Mouse (Mus musculus) MEL (cell line): ENCODE measurements around the gene Tubal3. TPM values are rescaled to one million over a fixed set of nuclear protein-coding genes. Genes with fewer than 3 reads are reported as not detected.

Experiments used
- DNase-seq: peaks from one replicate; pipeline ENCODE4 v3.0.0; 2011; ENCODE audit warnings: low read depth, low spot score
- H3K27ac ChIP-seq: 2 replicates; pipeline ENCODE4 v1.5.1; 2012; ENCODE audit warnings: low read depth, mild to moderate bottlenecking, control low read depth, low read length, moderate library complexity; ENCODE audit not compliant: control insufficient read depth
- H3K27me3 ChIP-seq, 2 experiments: fragments of 150-350 bp in 1 of 2; sonication (generic) in 1 of 2; 2 replicates each; pipeline ENCODE4 v1.6.1; 2012; ENCODE audit warnings: low read length in 2 of 2, mild to moderate bottlenecking in 2 of 2, improper control_type of control experiment in 1 of 2, moderate library complexity in 1 of 2; ENCODE audit not compliant: insufficient read depth in 2 of 2, control insufficient read depth in 1 of 2
- H3K36me3 ChIP-seq, 2 experiments: 2 replicates each; pipeline ENCODE4 v1.6.1; 2012 to 2014; ENCODE audit warnings: low read length in 2 of 2, improper control_type of control experiment in 1 of 2, inconsistent platforms in 1 of 2, mild to moderate bottlenecking in 1 of 2; ENCODE audit not compliant: insufficient read depth in 2 of 2, control insufficient read depth in 1 of 2
- H3K4me1 ChIP-seq, 2 experiments: fragments of 150-350 bp in 1 of 2; sonication (generic) in 1 of 2; 2 replicates each; pipeline ENCODE4 v1.6.1; 2012; ENCODE audit warnings: low read length in 2 of 2, improper control_type of control experiment in 1 of 2, mild to moderate bottlenecking in 1 of 2; ENCODE audit not compliant: insufficient read depth in 2 of 2, control insufficient read depth in 1 of 2
- H3K4me3 ChIP-seq, 2 experiments: fragments of 150-350 bp in 1 of 2; sonication (generic) in 1 of 2; 2 replicates each; pipeline ENCODE4 v1.5.1; 2012; ENCODE audit warnings: low read depth in 2 of 2, low read length in 2 of 2, mild to moderate bottlenecking in 2 of 2, moderate library complexity in 2 of 2, control low read depth in 1 of 2, improper control_type of control experiment in 1 of 2; ENCODE audit not compliant: control insufficient read depth in 1 of 2, insufficient read depth in 1 of 2
- H3K79me2 ChIP-seq: 2 replicates; pipeline ENCODE4 v1.6.1; 2012; ENCODE audit warnings: mild to moderate bottlenecking, low read length, moderate library complexity; ENCODE audit not compliant: control insufficient read depth, poor library complexity, insufficient read depth
- H3K9ac ChIP-seq: 2 replicates; pipeline ENCODE4 v1.6.1; 2012; ENCODE audit warnings: low read depth, mild to moderate bottlenecking, control low read depth, low read length, moderate library complexity; ENCODE audit not compliant: control insufficient read depth, poor library complexity, severe bottlenecking
- H3K9me3 ChIP-seq: fragments of 150-350 bp; sonication (generic); replicated peaks from 2 replicates; pipeline ENCODE4 v1.6.1; 2012; ENCODE audit warnings: mild to moderate bottlenecking, low read length, improper control_type of control experiment, moderate library complexity; ENCODE audit not compliant: insufficient read depth
- BHLHE40 ChIP-seq: IDR thresholded peaks from 2 replicates; pipeline ENCODE4 v1.6.1; 2012; ENCODE audit warnings: low read depth, mild to moderate bottlenecking, inconsistent platforms, low read length, improper control_type of control experiment, borderline replicate concordance
- CHD1 ChIP-seq: IDR thresholded peaks from 2 replicates; pipeline ENCODE4 v1.6.1; 2012; ENCODE audit warnings: low read depth, mild to moderate bottlenecking, inconsistent platforms, low read length, improper control_type of control experiment
- CHD2 ChIP-seq: IDR thresholded peaks from 2 replicates; pipeline ENCODE4 v1.6.1; 2011; ENCODE audit warnings: low read length, improper control_type of control experiment
- ELF1 ChIP-seq: IDR thresholded peaks from 2 replicates; pipeline ENCODE4 v1.6.1; 2014; ENCODE audit warnings: low read depth, mild to moderate bottlenecking, inconsistent platforms, low read length, improper control_type of control experiment, moderate library complexity
- EP300 ChIP-seq, 2 experiments: IDR thresholded peaks; 2 replicates each; pipeline ENCODE4 v1.6.1; 2011; ENCODE audit warnings: improper control_type of control experiment in 2 of 2, low read length in 2 of 2, low read depth in 1 of 2, mild to moderate bottlenecking in 1 of 2
- GATA1 ChIP-seq: IDR thresholded peaks from 2 replicates; pipeline ENCODE4 v1.6.1; 2011; ENCODE audit warnings: low read depth, low read length, improper control_type of control experiment
- JUND ChIP-seq: IDR thresholded peaks from 2 replicates; pipeline ENCODE4 v1.6.1; 2011; ENCODE audit warnings: low read depth, mild to moderate bottlenecking, improper control_type of control experiment, low read length
- MEF2A ChIP-seq: IDR thresholded peaks from 2 replicates; pipeline ENCODE4 v1.6.1; 2014; ENCODE audit warnings: low read depth, mild to moderate bottlenecking, inconsistent platforms, low read length, improper control_type of control experiment; ENCODE audit not compliant: poor library complexity, insufficient replicate concordance, severe bottlenecking; ENCODE audit errors: extremely low read depth
- NRF1 ChIP-seq: IDR thresholded peaks from 2 replicates; pipeline ENCODE4 v1.6.1; 2014; ENCODE audit warnings: low read depth, mild to moderate bottlenecking, inconsistent platforms, low read length, improper control_type of control experiment, moderate library complexity; ENCODE audit not compliant: poor library complexity, insufficient read depth, severe bottlenecking
- POLR2A ChIP-seq, 2 experiments: IDR thresholded peaks; 2 replicates each; pipeline ENCODE4 v1.6.1; 2011 to 2012; ENCODE audit warnings: low read length in 2 of 2, mild to moderate bottlenecking in 2 of 2, control low read depth in 1 of 2, improper control_type of control experiment in 1 of 2, low read depth in 1 of 2, moderate library complexity in 1 of 2; ENCODE audit not compliant: control insufficient read depth in 1 of 2, insufficient read depth in 1 of 2, poor library complexity in 1 of 2
- SIN3A ChIP-seq: IDR thresholded peaks from 2 replicates; pipeline ENCODE4 v1.6.1; 2012; ENCODE audit warnings: low read length, improper control_type of control experiment, inconsistent platforms
- SMC3 ChIP-seq: IDR thresholded peaks from 2 replicates; pipeline ENCODE4 v1.6.1; 2011; ENCODE audit warnings: low read depth, low read length, improper control_type of control experiment
- TAL1 ChIP-seq: IDR thresholded peaks from 2 replicates; pipeline ENCODE4 v1.6.1; 2012; ENCODE audit warnings: mild to moderate bottlenecking, inconsistent platforms, low read length, moderate library complexity, mixed read lengths
- USF1 ChIP-seq: IDR thresholded peaks from 2 replicates; pipeline ENCODE4 v1.6.1; 2014; ENCODE audit warnings: low read depth, mild to moderate bottlenecking, inconsistent platforms, low read length, improper control_type of control experiment, moderate library complexity
- ZC3H11A ChIP-seq: IDR thresholded peaks from 2 replicates; pipeline ENCODE4 v1.6.1; 2012; ENCODE audit warnings: low read depth, mild to moderate bottlenecking, inconsistent platforms, low read length, improper control_type of control experiment
- ZNF384 ChIP-seq: IDR thresholded peaks from 2 replicates; pipeline ENCODE4 v1.6.1; 2012; ENCODE audit warnings: low read depth, mild to moderate bottlenecking, inconsistent platforms, low read length, improper control_type of control experiment
- polyA plus RNA-seq, 2 experiments: library from polyadenylated mRNA; stranded (reverse) in 1 of 2; unstranded in 1 of 2; fragments of >175 nt in 1 of 2; fragments of >200 nt in 1 of 2; gene quantifications; 2 replicates each; pipeline versions ENCODE4 v1.2.1 to v1.2.4; 2012; ENCODE audit warnings: low replicate concordance in 2 of 2, low read depth in 1 of 2; ENCODE audit not compliant: insufficient read length in 2 of 2, insufficient read depth in 1 of 2, missing spikeins in 1 of 2
- total RNA-seq: library from RNA; depleted of rRNA; stranded (reverse); fragments of 300-350 nt; gene quantifications from 2 replicates; pipeline ENCODE4 v1.2.3, GENCODE M21; 2012

The Tubal3 gene
- total and polyA plus RNA-seq, 3 experiments: not detected

- Histone ChIP-seq H3K79me2 (no peaks in the 10 kb centered on the region), H3K36me3 (peaks cover 0 to 6% of the 10 kb centered on the region in 2 experiments; a peak in 2 of 4 replicates), H3K4me1 (peaks cover 3 to 5% of the 10 kb centered on the region in 2 experiments; a peak in 2 of 4 replicates), H3K9ac (no peak overlapping the region), H3K27me3 (no peaks in the 10 kb centered on the region), H3K4me3 (no peak overlapping the region), H3K9me3 (no peaks in the 10 kb centered on the region), H3K27ac (no peak overlapping the region)
- no peak for TF ChIP-seq MEF2A
- TF ChIP-seq GATA1: no peak
- no peak for TF ChIP-seq POLR2A (IDR thresholded peaks at IDR 0.05; ENCODE audit: control insufficient read depth in 1 of 2, insufficient read depth in 1 of 2, low read depth in 1 of 2, low read length in 2 of 2, poor library complexity in 1 of 2)
- no peak for TF ChIP-seq EP300 (IDR thresholded peaks at IDR 0.05; ENCODE audit: low read depth in 1 of 2, low read length in 2 of 2)
- no peak for TF ChIP-seq JUND
- TF ChIP-seq ZC3H11A: no peak
- TF ChIP-seq USF1: no peak
- no peak for TF ChIP-seq CHD2
- no peak for TF ChIP-seq BHLHE40
- no peak for TF ChIP-seq TAL1
- no peak for TF ChIP-seq SIN3A
- no peak for DNase-seq
Measured at GRCm38 (mm10) chr13:3876448-3876847, 41.6 kb upstream of the Tubal3 start.

GRCm38 (mm10) chr13:3877185-3877584, 40.9 kb upstream of the Tubal3 start:
- peak; percentile 37 for DNase-seq
- Histone ChIP-seq H3K9me3 (no peaks in the 10 kb centered on the region), H3K79me2 (no peaks in the 10 kb centered on the region), H3K9ac (no peak overlapping the region), H3K27me3 (no peaks in the 10 kb centered on the region), H3K4me1 (peaks cover 3 to 4% of the 10 kb centered on the region in 2 experiments; a peak in 1 of 4 replicates), H3K36me3 (peaks cover under 1 to 3% of the 10 kb centered on the region in 2 experiments; a peak in 2 of 4 replicates), H3K4me3 (no peak overlapping the region), H3K27ac (no peak overlapping the region; the same call in 1 of the 2 replicates)
- TF ChIP-seq CHD2: no peak
- TF ChIP-seq JUND: no peak
- no peak for TF ChIP-seq CHD1
- no peak for TF ChIP-seq EP300 (IDR thresholded peaks at IDR 0.05; ENCODE audit: low read depth in 1 of 2, low read length in 2 of 2)
- no peak for TF ChIP-seq SMC3
- TF ChIP-seq NRF1: no peak
- TF ChIP-seq ZNF384: no peak
- TF ChIP-seq ELF1: no peak
